Mouse (Mus musculus): ENCODE data around the gene Odf3b. TPM values are rescaled to one million over a fixed set of nuclear protein-coding genes. Genes with fewer than 3 reads are reported as not detected.
A peak's percentile ranks its signal among the peaks of the same experiment; 100 is the strongest.

Gene Odf3b
- 1.9 and 3.3 TPM in 2 replicates for polyA plus RNA-seq (2015; fragmentation: Nextera tagmentation; extraction: Ambion mirVana)

GRCm38 (mm10) chr15:89378831-89379401 lies at the start of gene Odf3b:
Odf3b (minus strand) TSS chr15:89379282.
- ATAC-seq = no peak
- no peaks in the 10 kb centered on the region for H3K9me3 ChIP-seq (ENCODE audit: control insufficient read depth, low read length)
- no peak within 1 kb of the TSS for H3K27ac ChIP-seq (ENCODE audit: low read length)
- no peaks in the 10 kb centered on the region for H3K36me3 ChIP-seq (ENCODE audit: control insufficient read depth, insufficient read depth)
- under 1% methylated on average over 33 of the region's 33 CpGs for WGBS
- H3K4me2 ChIP-seq (ENCODE audit: low read length) = peak within 1 kb of the TSS; percentile 62
- peak within 1 kb of the TSS; percentile 46 for H3K9ac ChIP-seq (replicated peaks; ENCODE audit: low read depth, low read length)
- peaks cover 19% of the 10 kb centered on the region for H3K4me1 ChIP-seq (replicated peaks; ENCODE audit: control insufficient read depth, insufficient read depth, low read length)
- H3K27me3 ChIP-seq (replicated peaks; ENCODE audit: control insufficient read depth, insufficient read depth, low read length) = peaks cover 40% of the 10 kb centered on the region
- peak within 1 kb of the TSS; percentile 38 for H3K4me3 ChIP-seq (replicated peaks; ENCODE audit: low read length)

GRCm38 (mm10) chr15:89428136-89428790 lies 49.2 kb upstream of the Odf3b start:
- Histone ChIP-seq H3K36me3 (ENCODE audit: control insufficient read depth, insufficient read depth) (peaks cover 11% of the 10 kb centered on the region), H3K9me3 (ENCODE audit: control insufficient read depth, low read length) (no peaks in the 10 kb centered on the region), H3K4me3 (replicated peaks; ENCODE audit: low read length) (peak overlapping the region; percentile 92), H3K4me2 (ENCODE audit: low read length) (peak overlapping the region; percentile 80), H3K9ac (replicated peaks; ENCODE audit: low read depth, low read length) (peak overlapping the region; percentile 81; the same call in 1 of the 2 replicates), H3K27ac (ENCODE audit: low read length) (no peak overlapping the region), H3K4me1 (replicated peaks; ENCODE audit: control insufficient read depth, insufficient read depth, low read length) (peaks cover 22% of the 10 kb centered on the region), H3K27me3 (replicated peaks; ENCODE audit: control insufficient read depth, insufficient read depth, low read length) (no peaks in the 10 kb centered on the region)
- 79% methylated on average over 19 of the region's 19 CpGs for WGBS
- ATAC-seq = no peak

DNA sequence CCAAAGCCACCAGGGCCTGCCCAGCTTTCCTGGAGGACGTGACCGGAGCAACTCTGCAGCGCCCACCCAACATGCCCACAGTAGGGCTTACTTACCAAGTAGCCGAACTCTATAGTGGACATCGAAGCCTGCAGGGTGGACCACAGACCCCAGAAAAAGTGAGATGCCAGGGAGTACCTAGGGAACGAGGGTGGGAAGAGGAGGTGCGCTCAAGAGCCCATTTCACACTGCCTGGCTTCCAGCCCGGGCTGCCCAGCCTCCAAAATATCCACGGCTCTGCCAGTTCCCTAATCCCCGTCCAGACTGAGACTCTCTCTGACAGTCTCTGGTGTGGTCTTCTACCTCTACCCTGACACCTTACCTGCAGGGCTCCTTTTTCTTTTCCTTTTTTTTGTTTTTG lies 47.6 kb upstream of the Odf3b start:
- Histone ChIP-seq H3K9ac (replicated peaks; ENCODE audit: low read depth, low read length) (no peak overlapping the region), H3K4me1 (replicated peaks; ENCODE audit: control insufficient read depth, insufficient read depth, low read length) (peaks cover 22% of the 10 kb centered on the region), H3K27me3 (replicated peaks; ENCODE audit: control insufficient read depth, insufficient read depth, low read length) (no peaks in the 10 kb centered on the region), H3K4me2 (ENCODE audit: low read length) (no peak overlapping the region), H3K9me3 (ENCODE audit: control insufficient read depth, low read length) (no peaks in the 10 kb centered on the region), H3K27ac (ENCODE audit: low read length) (no peak overlapping the region), H3K36me3 (ENCODE audit: control insufficient read depth, insufficient read depth) (peaks cover 11% of the 10 kb centered on the region), H3K4me3 (replicated peaks; ENCODE audit: low read length) (no peak overlapping the region)
- WGBS = 83% methylated on average over 10 of the region's 10 CpGs
- no peak for ATAC-seq

DNA sequence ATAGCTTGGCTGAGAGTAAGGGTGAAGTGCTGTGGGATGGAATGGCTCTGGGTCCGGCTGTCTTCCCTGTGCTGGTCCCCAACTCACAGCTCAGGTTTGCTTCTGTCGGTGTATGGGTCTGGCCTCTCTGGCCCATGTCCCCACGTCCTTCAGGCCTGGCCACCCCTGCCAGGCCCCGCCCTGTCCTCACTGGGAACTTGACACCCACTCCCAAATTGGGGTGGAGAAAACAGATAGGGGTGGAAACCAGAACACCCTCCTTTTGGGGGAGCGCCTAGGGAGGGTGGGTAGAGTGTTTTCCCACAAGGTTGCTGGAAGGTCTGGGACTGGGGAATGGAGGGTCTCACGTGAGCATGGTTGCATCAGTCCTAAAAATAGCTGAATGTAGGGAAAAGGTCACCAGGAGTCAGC lies 46.6 kb upstream of the Odf3b start, which contains the start of gene Cpt1b:
Gene Cpt1b, minus strand, starts transcription at position 153 of the 411 bp plus-strand sequence.
- Histone ChIP-seq H3K36me3 (ENCODE audit: control insufficient read depth, insufficient read depth) (peaks cover 11% of the 10 kb centered on the region), H3K27me3 (replicated peaks; ENCODE audit: control insufficient read depth, insufficient read depth, low read length) (no peaks in the 10 kb centered on the region), H3K9me3 (ENCODE audit: control insufficient read depth, low read length) (no peaks in the 10 kb centered on the region), H3K4me2 (ENCODE audit: low read length) (no peak within 1 kb of the TSS), H3K9ac (replicated peaks; ENCODE audit: low read depth, low read length) (no peak within 1 kb of the TSS), H3K4me1 (replicated peaks; ENCODE audit: control insufficient read depth, insufficient read depth, low read length) (peaks cover 14% of the 10 kb centered on the region), H3K4me3 (replicated peaks; ENCODE audit: low read length) (no peak within 1 kb of the TSS), H3K27ac (ENCODE audit: low read length) (no peak within 1 kb of the TSS)
- 35% methylated on average over 6 of the region's 6 CpGs for WGBS
- no peak for ATAC-seq

DNA sequence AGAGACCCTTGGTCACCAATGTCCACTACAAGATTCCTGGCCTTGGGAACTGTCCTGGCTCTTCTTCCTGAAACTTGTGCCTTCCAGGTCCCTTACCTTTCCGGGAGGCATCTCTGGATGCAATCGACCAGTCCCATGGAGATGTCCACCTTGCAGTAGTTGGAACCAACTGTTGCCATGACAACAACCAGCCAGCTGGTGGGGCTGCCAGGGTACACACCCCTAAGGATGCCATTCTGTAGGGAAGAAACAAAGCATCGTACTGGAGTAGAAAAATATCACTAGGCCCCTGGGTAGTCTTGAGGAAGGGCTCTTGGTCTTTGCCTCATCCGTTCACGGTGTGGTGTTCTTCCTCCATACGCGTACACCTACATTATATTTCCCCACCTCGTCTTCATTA lies 45.5 kb upstream of the Odf3b start:
- H3K9me3 ChIP-seq (ENCODE audit: control insufficient read depth, low read length) = no peaks in the 10 kb centered on the region
- H3K36me3 ChIP-seq (ENCODE audit: control insufficient read depth, insufficient read depth) = peaks cover 13% of the 10 kb centered on the region
- H3K4me1 ChIP-seq (replicated peaks; ENCODE audit: control insufficient read depth, insufficient read depth, low read length) = peaks cover 10% of the 10 kb centered on the region
- H3K9ac ChIP-seq (replicated peaks; ENCODE audit: low read depth, low read length) = no peak overlapping the region
- 86% methylated on average over 8 of the region's 8 CpGs for WGBS
- ATAC-seq = no peak
- no peaks in the 10 kb centered on the region for H3K27me3 ChIP-seq (replicated peaks; ENCODE audit: control insufficient read depth, insufficient read depth, low read length)
- H3K4me2 ChIP-seq (ENCODE audit: low read length) = no peak overlapping the region
- H3K27ac ChIP-seq (ENCODE audit: low read length) = no peak overlapping the region
- no peak overlapping the region for H3K4me3 ChIP-seq (replicated peaks; ENCODE audit: low read length)

GRCm38 (mm10) chr15:89421938-89422337 lies 42.9 kb upstream of the Odf3b start:
- Histone ChIP-seq H3K9ac (replicated peaks; ENCODE audit: low read depth, low read length) (no peak overlapping the region), H3K4me3 (replicated peaks; ENCODE audit: low read length) (no peak overlapping the region), H3K4me1 (replicated peaks; ENCODE audit: control insufficient read depth, insufficient read depth, low read length) (no peaks in the 10 kb centered on the region), H3K4me2 (ENCODE audit: low read length) (no peak overlapping the region), H3K36me3 (ENCODE audit: control insufficient read depth, insufficient read depth) (peaks cover 11% of the 10 kb centered on the region), H3K27ac (ENCODE audit: low read length) (no peak overlapping the region), H3K9me3 (ENCODE audit: control insufficient read depth, low read length) (no peaks in the 10 kb centered on the region), H3K27me3 (replicated peaks; ENCODE audit: control insufficient read depth, insufficient read depth, low read length) (no peaks in the 10 kb centered on the region)
- no peak for ATAC-seq
- 94% methylated on average over 9 of the region's 9 CpGs for WGBS

DNA sequence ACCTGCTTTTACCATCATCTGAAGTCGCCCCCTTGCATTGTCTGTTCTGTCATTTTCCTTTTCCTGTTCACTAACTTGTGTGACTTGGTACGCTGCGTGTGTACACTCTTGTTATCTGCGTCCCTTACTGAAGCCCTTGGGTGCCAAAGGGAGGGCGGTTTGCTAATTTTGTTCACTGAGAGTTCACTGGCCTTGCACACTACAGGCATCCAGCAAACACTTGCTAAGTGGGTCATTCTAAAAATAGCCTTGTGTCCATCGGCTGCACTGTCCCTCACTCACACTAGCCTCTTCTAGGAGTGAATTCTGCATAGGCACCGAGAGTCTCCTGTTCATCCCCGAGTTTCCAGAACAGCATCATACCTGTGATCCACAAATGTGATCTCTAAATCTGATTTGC lies 36.2 kb upstream of the Odf3b start:
- no peak overlapping the region for H3K27ac ChIP-seq (ENCODE audit: low read length)
- 90% methylated on average over 8 of the region's 8 CpGs for WGBS
- no peak overlapping the region for H3K4me2 ChIP-seq (ENCODE audit: low read length)

DNA sequence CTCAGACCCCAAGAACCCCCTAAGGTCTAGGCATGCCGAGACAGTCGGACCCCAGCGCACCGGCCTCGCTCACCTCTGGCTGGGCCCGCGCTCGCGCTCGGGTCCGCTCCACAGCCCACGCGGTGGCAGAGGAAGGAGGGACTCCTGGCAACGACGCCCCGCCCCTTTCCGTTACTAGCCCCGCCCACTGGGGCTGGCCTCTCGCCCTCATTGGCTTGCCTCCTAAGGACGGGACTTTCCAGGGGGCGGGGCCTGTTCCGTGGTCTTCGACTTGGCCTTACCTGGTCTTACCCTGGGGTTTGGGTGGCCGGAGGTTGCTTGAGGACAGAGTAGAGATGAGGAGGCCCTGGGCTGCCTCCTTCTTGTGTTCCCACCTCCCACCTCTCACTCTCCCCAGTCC lies 31.0 kb upstream of the Odf3b start, which contains the start of gene Syce3:
Gene Syce3, minus strand, starts transcription at position 386 of the 400 bp plus-strand sequence.
- no peak within 1 kb of the TSS for H3K27ac ChIP-seq (ENCODE audit: low read length)
- H3K27me3 ChIP-seq (replicated peaks; ENCODE audit: control insufficient read depth, insufficient read depth, low read length) = no peaks in the 10 kb centered on the region
- WGBS = 88% methylated on average over 15 of the region's 24 CpGs
- H3K4me2 ChIP-seq (ENCODE audit: low read length) = no peak within 1 kb of the TSS
- H3K36me3 ChIP-seq (ENCODE audit: control insufficient read depth, insufficient read depth) = no peaks in the 10 kb centered on the region
- no peaks in the 10 kb centered on the region for H3K4me1 ChIP-seq (replicated peaks; ENCODE audit: control insufficient read depth, insufficient read depth, low read length)
- H3K9ac ChIP-seq (replicated peaks; ENCODE audit: low read depth, low read length) = no peak within 1 kb of the TSS
- H3K4me3 ChIP-seq (replicated peaks; ENCODE audit: low read length) = no peak within 1 kb of the TSS
- ATAC-seq = no peak
- H3K9me3 ChIP-seq (ENCODE audit: control insufficient read depth, low read length) = 0 out of 2 replicates have a peak, but pooled peaks cover 4% of the 10 kb centered on the region

More for the DNA sequence above, 36.2 kb upstream of the Odf3b start:
- ATAC-seq = no peak
- no peak overlapping the region for H3K9ac ChIP-seq (replicated peaks; ENCODE audit: low read depth, low read length)
- H3K9me3 ChIP-seq (ENCODE audit: control insufficient read depth, low read length) = no peaks in the 10 kb centered on the region
- no peak overlapping the region for H3K4me3 ChIP-seq (replicated peaks; ENCODE audit: low read length)
- no peaks in the 10 kb centered on the region for H3K27me3 ChIP-seq (replicated peaks; ENCODE audit: control insufficient read depth, insufficient read depth, low read length)
- H3K36me3 ChIP-seq (ENCODE audit: control insufficient read depth, insufficient read depth) = peaks cover 4% of the 10 kb centered on the region
- no peaks in the 10 kb centered on the region for H3K4me1 ChIP-seq (replicated peaks; ENCODE audit: control insufficient read depth, insufficient read depth, low read length)

DNA sequence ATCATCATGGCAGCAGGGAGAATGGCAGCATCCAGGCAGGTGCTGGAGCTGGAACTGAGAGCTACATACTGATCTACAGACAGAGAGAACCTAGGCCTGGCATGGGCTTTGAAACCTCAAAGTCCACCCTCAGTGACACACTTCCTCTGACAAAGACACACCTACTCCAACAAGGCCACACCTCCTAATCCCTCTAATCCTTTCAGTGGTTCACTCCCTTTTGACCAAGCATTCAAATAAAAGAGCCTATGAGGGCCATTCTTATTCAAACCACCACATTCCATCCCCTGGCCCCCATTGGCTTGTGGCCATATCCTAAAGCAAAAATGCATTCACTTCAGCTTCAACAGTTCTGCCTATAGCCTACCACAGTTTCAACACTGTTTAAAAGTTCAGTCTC lies 27.6 kb upstream of the Odf3b start:
- no peaks in the 10 kb centered on the region for H3K36me3 ChIP-seq (ENCODE audit: control insufficient read depth, insufficient read depth)
- H3K27me3 ChIP-seq (replicated peaks; ENCODE audit: control insufficient read depth, insufficient read depth, low read length) = no peaks in the 10 kb centered on the region
- no peak overlapping the region for H3K4me3 ChIP-seq (replicated peaks; ENCODE audit: low read length)
- H3K9ac ChIP-seq (replicated peaks; ENCODE audit: low read depth, low read length) = no peak overlapping the region
- no peak overlapping the region for H3K27ac ChIP-seq (ENCODE audit: low read length)
- ATAC-seq = no peak
- 0 out of 2 replicates have a peak, but pooled peaks cover 4% of the 10 kb centered on the region for H3K9me3 ChIP-seq (ENCODE audit: control insufficient read depth, low read length)
- no peaks in the 10 kb centered on the region for H3K4me1 ChIP-seq (replicated peaks; ENCODE audit: control insufficient read depth, insufficient read depth, low read length)
- no peak overlapping the region for H3K4me2 ChIP-seq (ENCODE audit: low read length)
